Mouse (Mus musculus) R1 (cell line): ENCODE data around the gene Crhr1.

Source experiments
- DNase-seq: peaks from one replicate; pipeline ENCODE4 v3.0.0-alpha.2; 2018; ENCODE audit warnings: low read depth, low spot score

Gene Crhr1

GRCm38 (mm10) chr11:104190008-104190407, 57.4 kb downstream of the Crhr1 start:
- DNase-seq: no peak

DNA sequence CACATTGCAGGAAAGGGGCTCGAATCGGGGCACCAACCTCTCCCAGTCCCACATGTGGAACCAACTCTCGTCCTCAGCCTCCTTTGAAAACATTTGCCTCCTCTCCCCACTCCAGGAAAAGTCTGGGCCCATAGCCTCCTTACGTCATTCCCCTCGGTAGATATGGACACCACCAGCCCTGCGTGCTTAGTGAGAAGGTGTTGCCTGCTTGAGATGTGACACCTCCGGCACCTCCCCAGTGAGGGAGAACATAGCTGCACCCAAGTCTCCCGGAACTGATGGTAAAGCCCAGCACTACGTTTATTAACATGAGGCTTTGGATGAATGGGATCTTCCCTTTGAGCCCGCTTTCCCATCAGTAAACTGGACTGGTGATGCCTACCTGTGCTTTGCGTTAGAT, 62.7 kb downstream of the Crhr1 start:
- DNase-seq: no peak

- peak; percentile 96 for DNase-seq
Observed at GRCm38 (mm10) chr11:104195791-104196190, 63.1 kb downstream of the Crhr1 start.

DNA sequence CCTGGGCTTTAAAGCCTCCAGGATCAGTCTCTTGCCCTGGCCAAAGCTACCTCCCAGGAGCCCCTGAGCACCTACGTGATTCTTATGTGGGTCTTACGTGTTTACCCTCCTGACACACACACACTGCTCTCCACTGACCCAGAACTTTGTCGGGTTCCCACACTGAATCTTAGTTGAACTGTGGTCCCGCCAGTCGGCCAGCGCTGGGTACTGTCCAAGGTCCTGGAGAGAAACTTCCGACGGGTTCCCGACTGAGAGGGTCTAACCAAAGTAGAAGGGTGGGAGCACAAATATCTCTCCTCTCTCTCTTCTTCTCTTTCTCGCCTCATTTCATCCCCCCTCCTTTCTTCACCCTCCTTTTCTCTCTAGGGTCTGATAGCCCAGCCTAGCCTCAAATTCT, 65.2 kb downstream of the Crhr1 start:
- peak; percentile 52 for DNase-seq

DNA sequence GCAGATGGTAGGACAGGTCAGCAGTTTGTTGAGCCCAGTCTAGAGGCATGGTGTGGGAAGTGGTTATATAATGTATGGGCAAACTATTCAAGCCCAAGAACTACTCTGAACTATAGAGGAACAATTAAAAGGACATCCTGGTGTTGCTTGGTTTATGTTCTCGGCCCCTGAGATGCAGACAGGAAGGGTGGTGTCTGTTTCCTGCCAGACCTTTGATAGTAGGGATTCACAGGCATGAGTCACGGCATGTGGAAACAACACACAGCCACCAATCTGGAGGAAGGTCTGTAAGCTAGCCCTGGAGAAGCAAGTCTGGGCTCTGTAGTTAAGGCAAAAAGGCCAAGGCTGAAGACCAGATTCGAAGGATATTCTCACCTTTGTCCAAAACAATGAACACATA, 70.6 kb downstream of the Crhr1 start:
- DNase-seq: no peak

DNA sequence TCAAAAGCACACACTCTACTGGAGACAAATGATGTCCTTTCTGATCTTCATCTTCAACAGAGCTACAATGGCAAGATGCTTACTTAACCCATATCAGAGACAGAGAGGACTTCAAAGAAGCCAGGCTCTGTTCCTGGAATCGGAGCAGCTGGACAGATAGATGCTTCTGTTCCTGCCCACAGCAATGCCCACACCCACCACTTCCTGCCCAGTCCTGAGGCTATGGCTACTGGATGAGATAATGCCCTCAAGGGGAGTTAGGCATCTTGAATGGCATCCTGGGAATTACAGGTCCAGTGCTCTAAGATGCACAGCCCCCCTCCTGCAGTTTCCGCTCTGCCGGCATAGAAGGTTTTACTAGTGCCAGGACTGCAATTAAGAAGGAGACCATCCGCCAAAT, 73.9 kb downstream of the Crhr1 start:
- DNase-seq: no peak

DNA sequence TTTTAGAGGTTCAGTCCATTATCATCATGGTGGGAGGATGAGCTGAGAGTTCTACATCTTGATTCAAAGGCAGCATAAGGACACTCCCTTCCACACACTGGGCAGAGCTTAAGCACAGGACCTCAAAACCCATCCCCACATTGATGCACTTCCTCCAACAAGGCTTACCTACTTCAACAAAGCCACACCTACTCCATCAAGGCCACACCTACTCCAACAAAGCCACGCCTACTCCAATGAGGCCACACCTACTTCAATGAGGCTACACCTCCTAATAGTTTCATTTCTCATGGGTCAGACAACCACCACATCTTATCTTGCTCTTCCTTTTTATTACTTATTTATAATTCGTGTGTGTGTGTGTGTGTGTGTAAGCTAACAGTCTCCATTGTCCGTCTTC, 76.4 kb downstream of the Crhr1 start:
- DNase-seq: peak; percentile 70

DNA sequence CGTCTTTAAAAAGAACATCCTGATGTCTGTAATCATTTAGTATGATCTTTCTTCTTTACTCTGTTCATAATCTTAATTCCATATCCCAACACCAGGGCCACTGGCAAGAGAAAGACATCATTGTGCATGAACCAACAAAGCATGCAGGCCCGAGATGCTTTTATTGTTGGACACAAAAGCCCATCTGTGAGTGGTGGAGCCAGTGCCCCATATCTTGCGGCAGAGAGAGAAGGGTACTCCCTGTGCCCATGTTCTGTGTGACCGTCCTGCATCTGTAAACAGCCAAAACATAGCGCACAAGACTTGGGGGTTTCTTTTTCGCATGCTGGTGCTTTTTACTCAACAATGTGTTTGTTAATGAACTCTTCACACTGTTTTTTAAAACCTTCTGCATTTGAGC, 78.6 kb downstream of the Crhr1 start:
- DNase-seq: no peak

GRCm38 (mm10) chr11:104214128-104214527, 81.5 kb downstream of the Crhr1 start:
- peak; percentile 63 for DNase-seq

DNA sequence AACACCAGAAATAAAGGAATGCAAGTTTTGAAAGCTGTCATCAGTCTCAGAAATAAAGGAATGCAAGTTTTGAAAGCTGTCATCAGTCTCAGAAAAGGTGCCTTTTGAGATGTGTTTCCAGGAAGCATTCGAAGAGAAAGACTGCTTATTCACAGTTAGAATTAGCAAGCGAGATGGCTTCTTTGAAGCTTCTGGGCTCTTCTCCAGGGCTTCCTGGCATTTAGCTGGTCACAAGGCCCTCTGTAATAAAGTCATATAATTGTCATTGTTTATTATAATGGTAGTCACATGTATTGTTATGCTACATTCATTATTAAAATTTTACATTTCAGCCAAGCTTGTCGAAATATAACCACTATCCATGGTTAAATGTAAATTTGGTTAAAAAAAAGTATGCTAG, 85.4 kb downstream of the Crhr1 start:
- DNase-seq: no peak

GRCm38 (mm10) chr11:104220291-104220690, 87.6 kb downstream of the Crhr1 start:
- no peak for DNase-seq

GRCm38 (mm10) chr11:104221751-104222150, 89.1 kb downstream of the Crhr1 start:
- peak; percentile 89 for DNase-seq

DNA sequence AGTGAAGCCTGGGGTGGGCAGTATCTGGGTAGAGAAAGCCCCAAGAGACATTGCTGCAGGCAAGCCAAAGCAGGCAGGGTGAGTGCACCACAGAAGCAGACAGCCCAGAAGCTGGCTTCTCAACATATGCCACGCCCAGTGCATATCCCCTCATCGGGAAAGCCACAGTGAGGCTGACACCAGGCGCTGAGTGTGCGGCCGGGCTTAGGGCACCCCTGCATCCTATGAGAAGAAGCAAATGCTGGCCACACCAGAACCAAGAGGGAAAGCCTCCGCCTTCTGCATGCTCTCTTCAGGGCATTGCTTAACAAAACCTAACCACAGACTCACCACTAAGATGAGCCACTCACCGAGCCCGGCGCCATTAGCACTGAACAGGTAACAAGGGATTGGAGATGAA, 90.6 kb downstream of the Crhr1 start:
- DNase-seq: peak; percentile 28
